Mouse (Mus musculus): ENCODE measurements around the gene Krt31.

Gene Krt31

GRCm38 (mm10) chr11:100006624-100007023, 43.7 kb downstream of the Krt31 start:
- intact Hi-C loops (cut with DNase I): loop anchor here (10.0 kb wide), 1 partner anchor 432 kb away; no protein-coding TSS in a partner anchor

DNA sequence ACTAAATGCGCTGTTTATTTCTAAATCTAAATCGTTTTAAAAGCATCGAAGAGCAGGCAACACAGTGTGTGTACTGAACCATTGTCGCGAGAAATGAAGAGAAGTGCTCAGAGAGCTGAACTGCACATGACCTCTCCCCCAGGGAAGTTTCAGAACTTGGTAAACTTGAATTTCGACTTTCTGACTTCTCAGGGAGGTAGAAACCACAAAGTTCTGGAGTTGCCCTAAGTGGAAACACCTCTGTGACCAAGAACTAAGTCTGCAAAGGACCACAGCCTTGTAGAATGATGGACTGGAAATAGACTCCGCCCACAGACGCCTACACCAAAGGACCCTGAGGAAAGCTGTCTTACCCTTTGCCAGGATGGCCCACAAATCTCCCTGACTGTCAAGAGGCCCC, 44.4 kb downstream of the Krt31 start:
- intact Hi-C loops (cut with DNase I): loop anchor here (2.0 to 10.0 kb wide), 2 partner anchors 431 to 541 kb away; no protein-coding TSS in a partner anchor

GRCm38 (mm10) chr11:100004846-100005245, 45.5 kb downstream of the Krt31 start:
- intact Hi-C loops (cut with DNase I): loop anchor here (2.0 to 10.0 kb wide), 3 partner anchors 430 to 593 kb away; no protein-coding TSS in a partner anchor

DNA sequence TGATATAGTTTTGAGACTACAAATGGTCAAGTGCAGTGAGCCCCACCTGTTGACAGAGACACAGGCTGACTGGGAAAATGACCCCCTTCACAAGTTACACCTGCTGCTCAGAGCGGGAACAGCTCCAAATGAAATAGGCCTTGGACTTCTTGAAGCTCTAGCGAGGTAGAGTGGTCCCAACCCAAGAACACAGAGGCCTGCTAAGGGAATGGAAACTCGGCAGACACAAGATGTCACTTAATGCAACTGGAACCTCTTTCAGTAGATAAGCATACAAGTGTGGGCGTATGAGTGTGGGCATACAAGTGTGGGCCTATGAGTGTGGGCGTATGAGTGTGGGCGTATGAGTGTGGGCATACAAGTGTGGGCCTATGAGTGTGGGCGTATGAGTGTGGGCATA, 51.3 kb downstream of the Krt31 start:
- intact Hi-C loops (cut with DNase I): no loop called here
